Mouse (Mus musculus): Measurements from ENCODE around the gene Cyb5d1. TPM values are rescaled to one million over a fixed set of nuclear protein-coding genes. Genes with fewer than 3 reads are reported as not detected.

Gene Cyb5d1
- total RNA-seq, 2 experiments from 2014 or later, result 16.6 to 34.2 TPM

GRCm38 (mm10) chr11:69382478-69383105 lies 12.8 kb downstream of the Cyb5d1 start:
- ATAC-seq (replicated peaks; ENCODE audit: poor library complexity), result no peak

DNA sequence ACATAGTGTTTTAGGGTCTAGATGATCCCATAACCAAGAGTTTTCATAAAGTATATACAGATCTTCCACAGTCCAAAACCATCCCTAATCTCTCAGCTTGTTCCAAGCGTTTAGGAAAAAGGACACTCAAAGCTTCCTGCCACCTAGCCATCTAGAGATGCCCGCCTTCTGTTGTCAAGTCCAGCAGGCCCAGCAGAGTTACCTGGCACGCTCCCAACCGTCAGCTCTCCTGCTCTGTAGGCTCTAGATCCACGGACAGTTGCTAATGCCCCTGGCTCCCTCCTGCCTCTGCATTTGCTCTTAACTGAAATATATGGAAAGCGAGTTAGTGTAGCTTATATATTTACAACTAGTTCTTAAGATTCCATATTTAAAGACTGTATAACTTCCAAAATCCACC lies 14.1 kb downstream of the Cyb5d1 start:
- ATAC-seq (replicated peaks; ENCODE audit: poor library complexity), result no peak

- peak; percentile 73 for ATAC-seq (replicated peaks; ENCODE audit: poor library complexity)
Measured at GRCm38 (mm10) chr11:69379600-69379999, 15.8 kb downstream of the Cyb5d1 start.

GRCm38 (mm10) chr11:69377766-69378165 lies 17.7 kb downstream of the Cyb5d1 start:
- ATAC-seq (replicated peaks; ENCODE audit: poor library complexity), result no peak

DNA sequence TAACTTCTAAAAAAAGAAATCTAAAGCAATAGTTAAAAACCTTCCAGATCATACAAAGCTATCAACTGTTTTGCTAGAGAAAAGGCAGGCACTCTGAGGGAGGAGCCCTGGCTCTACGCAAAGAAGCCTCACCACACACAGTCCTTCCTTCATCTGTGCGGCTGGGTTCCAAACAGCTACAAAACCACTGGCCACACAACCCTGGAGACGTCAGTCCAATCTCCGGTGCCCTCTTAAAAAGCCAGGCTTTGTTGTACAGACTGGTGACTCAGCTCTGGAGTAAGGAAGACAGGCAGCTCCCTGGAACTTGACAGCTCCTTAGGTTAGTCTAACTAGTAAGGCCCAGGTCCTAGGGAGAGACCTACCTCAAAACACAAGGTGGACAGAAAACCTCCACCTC lies 19.8 kb downstream of the Cyb5d1 start:
- no peak for ATAC-seq (replicated peaks; ENCODE audit: poor library complexity)

DNA sequence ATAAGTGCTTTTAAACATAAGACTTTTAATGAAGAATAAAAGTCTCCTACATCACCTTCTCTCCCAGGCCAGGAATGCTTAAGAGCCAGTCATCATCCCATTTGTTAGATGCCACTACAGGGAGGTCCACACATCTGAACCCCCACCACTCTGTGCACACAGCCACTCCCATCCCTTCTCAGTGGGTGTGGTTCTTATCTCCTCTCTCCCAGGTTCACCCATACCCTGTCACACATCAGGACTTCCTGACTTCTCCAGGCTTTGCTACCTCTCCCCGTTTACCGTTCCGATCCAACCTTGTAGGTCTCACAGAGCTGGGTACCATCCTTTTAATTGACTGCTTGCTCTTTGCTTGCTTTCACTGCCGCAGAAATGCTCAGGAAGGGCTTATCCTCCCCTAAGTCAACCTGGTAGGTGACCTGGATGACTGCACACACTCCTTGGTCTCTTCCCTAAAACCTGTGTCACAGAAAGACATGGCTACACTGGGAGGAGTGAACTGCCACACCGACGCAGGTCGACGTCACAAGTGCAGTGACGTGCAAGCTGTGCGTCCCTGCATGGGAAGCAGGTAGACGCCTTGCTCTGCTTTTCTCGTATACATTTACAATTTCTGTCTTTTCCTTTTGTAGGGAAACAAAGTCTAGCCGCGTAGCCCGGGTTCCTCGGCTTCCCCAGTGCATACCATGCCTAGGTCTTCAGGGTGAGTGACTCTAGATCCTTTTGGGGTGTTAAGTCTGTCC lies 22.0 kb downstream of the Cyb5d1 start:
- peak; percentile 61 for ATAC-seq (replicated peaks; ENCODE audit: poor library complexity)

- no peak for ATAC-seq (replicated peaks; ENCODE audit: poor library complexity)
Measured at GRCm38 (mm10) chr11:69372780-69373170, 22.7 kb downstream of the Cyb5d1 start.

DNA sequence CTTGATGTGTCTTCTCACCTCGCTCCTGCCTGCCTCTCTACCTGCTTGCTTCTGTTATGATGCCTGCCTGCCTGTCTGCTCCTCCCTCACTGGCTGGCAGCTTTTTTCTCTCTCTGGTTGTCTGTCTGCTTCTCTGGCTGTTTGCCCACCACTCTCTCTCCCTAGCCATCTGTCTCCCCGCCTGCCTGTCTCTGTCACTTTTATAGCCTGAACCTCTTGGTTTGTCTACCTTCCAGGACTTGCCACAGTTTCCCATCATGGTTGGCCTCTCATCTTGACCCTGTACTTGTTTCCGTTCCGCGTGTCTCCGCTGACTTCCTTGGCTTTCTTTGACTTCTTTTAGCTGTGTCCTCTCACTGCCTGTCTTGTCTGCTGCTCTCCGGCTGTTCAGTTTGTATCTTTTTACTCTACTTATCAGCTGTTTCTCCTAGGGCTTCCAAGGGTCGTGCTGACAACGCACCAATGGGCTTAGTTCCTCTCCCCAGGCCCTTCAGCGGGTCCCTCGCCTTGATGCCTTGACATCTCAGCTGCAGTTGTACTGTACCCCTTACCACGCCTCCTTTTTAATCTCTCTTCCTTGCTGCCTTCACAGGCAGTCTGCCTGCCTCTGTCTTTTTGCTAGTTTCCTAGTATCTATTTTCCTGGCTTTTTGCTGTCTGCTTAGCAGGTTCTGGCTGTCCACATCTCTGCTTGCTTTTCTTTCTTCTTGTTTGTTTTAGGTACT lies 23.2 kb downstream of the Cyb5d1 start:
- ATAC-seq (replicated peaks; ENCODE audit: poor library complexity), result peak; percentile 29

DNA sequence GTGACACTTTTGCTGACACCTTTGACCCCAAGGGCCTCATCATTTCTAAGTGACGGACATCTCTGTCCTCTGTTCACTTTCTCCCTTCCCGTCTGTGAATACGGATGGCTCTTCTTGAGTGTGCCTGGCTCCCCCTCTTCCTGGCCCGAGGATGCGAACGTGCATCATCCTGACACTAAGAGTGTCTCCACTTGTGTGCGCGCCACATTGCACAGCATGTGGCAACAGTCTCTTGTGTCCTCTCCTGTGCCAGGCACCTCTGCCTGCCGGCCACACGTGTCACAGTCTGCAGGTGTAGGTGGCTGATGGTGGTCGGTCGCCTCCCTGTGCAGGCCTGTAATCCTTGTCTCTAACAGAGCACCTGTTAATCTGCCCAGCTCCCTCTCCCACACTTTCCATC lies 23.8 kb downstream of the Cyb5d1 start:
- ATAC-seq (replicated peaks; ENCODE audit: poor library complexity), result no peak

GRCm38 (mm10) chr11:69370817-69371215 lies 24.6 kb downstream of the Cyb5d1 start:
- no peak for ATAC-seq (replicated peaks; ENCODE audit: poor library complexity)

- no peak for ATAC-seq (replicated peaks; ENCODE audit: poor library complexity)
Measured at GRCm38 (mm10) chr11:69369990-69370816, 25.2 kb downstream of the Cyb5d1 start.

- ATAC-seq (replicated peaks; ENCODE audit: poor library complexity), result no peak
Measured at GRCm38 (mm10) chr11:69369215-69369989, 26.0 kb downstream of the Cyb5d1 start, which contains the start of gene Chd3. TSS of gene Chd3 (minus strand) at chr11:69369406.

- ATAC-seq (replicated peaks; ENCODE audit: poor library complexity), result no peak
Measured at GRCm38 (mm10) chr11:69368356-69369214, 26.8 kb downstream of the Cyb5d1 start.

DNA sequence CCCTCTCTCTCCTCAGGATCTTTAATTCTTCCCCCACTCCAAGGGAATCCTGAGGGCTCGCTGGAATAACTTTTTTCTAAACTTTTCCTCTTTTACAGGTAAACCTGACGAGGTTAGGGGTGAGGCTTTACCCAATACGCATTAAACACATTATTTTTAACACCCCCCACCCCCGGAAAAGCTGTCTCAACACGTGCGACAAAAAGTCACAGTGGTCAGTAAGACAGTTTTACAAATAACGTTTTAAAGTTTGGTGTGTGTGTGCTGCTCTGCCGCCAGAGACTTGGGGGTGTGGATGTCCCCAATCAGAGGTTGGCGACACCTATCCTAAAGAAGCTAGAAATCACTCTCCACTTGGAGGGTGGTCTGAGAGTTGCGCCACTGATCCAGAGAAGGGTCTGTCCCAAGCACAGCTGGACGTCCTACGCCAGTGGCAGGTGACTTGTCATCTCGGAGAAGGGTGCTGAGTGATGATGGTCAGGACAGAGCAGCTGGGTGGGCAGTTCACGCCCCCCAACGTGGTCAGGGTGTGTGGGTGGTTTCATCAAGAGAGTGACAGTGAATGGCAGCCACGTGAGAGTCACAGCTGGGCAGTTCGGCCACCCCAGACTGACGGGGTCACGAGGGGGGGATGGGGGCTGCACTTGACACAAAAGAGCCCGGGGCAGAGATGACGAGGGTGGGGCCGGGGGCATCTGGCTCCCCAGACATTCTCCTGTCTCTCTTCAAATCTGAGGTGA lies 27.6 kb downstream of the Cyb5d1 start:
- no peak for ATAC-seq (replicated peaks; ENCODE audit: poor library complexity)

GRCm38 (mm10) chr11:69366855-69367615 lies 28.4 kb downstream of the Cyb5d1 start:
- ATAC-seq (replicated peaks; ENCODE audit: poor library complexity), result no peak; the same call in 1 of the 2 replicates

GRCm38 (mm10) chr11:69366157-69366854 lies 29.1 kb downstream of the Cyb5d1 start:
- peak; percentile 86 for ATAC-seq (replicated peaks; ENCODE audit: poor library complexity)

- no peak for ATAC-seq (replicated peaks; ENCODE audit: poor library complexity)
Measured at GRCm38 (mm10) chr11:69365722-69366121, 29.7 kb downstream of the Cyb5d1 start.

All from megakaryocyte progenitor cell, adult 5-6 weeks (primary cell).